Mouse (Mus musculus): ENCODE results near the gene Olfr1328.
"Not testable (repeated sequence)": the region's sequence is repeated elsewhere in the genome, so short reads cannot be mapped to it uniquely, and the experiment has no call there.

The Olfr1328 gene

DNA sequence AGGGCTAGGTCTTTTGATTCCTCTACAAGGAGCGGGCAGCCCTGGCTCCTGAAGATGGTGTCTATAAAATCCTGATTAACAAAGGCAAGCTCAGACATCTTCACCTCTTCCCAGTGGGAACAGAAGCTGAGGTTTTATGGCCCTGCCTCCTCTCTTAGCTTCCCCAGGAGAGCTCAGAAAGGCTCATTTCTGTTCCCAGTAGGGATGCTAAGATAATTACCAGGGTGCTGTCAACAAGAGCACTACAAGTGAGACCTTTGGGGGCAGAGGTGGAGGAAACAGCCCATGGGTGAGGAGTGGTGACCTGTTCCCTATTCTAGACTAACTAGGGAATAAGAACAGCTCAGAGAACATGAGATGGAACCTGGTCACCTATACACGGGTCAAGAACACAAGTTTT lies at the start of gene Olfr1328:
Gene Olfr1328, minus strand, starts transcription at position 101 of the 400 bp plus-strand sequence.
- DNase-seq = no peak

DNA sequence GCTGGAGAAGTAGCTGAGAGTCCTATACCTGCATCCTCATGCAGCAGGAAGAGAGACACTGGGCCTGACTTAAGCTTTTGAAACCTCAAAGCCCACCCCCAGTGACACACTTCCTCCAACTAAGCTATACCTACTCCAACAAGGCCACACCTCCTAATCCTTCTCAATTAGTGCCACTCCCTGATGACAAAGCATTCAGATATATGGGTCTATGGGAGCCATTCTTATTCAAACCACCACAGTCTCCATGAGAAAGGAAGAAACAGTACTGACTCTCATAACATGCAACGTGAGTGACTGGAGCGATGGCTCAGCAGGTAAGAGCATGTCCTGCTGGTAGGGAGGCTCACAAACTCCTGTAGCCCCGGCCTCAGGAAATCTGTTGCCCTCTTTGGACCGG lies 46.9 kb upstream of the Olfr1328 start:
- DNase-seq = no peak

DNA sequence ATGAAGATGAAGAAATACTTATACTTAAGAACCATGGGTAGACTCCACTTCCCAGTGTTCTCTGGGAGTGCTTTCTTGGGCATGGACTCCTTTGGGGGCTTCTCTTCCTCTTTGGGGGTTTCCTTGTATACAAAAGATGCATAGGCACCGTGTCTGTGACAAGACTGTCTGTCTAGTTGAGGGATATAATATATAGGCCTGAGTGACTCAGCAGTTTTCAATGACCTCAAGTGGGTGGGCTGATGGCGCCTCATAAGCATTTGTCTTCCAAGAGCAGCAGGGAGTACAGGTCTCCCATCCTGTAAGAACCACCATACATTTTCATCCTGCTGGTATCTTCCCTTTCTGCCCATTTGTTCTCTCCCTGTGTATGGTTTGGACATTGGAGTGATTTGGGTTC lies 34.9 kb upstream of the Olfr1328 start:
- DNase-seq = no peak

DNA sequence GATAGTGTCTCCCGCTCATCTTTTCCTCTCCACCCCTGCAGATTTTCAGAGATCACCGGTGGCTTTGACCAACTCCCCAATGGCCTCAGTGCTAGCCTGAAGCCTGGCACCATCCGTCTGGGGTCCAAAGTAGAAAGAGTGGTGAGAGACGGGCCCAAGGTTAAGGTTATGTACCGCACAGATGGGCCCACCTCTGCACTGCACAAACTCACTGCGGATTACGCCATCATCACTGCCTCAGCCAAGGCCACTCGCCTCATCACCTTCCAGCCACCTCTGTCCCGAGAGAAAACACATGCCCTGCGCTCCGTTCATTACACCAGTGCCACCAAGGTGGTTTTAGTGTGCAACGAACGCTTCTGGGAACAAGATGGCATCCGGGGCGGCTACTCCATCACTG lies 29.3 kb upstream of the Olfr1328 start:
- no peak for DNase-seq

DNA sequence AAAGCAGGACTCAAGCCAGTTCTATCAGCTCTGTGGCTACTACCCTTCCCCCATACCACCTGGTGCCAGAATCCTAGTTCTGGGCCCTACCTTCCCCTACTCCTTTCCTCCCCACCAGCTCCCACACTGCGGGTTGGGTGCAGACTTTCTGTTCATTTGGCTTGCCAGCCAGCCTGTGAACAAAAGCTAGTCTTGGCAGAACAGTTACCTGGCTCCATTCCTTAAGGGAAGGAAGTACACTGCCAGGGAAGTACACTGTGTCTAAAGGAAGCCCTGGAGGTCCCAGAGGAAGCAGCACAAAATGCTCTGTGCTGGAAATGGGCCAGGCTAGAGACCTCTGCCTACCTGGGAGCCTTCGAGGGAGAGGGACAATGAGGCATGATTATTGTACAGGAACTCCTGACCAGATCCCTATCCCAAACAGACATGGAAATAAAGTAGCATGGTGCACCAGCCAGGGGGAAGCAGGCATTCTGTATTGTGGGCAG lies 22.8 kb upstream of the Olfr1328 start, which contains the start of gene Lao1:
Gene Lao1, plus strand, starts transcription at position 438 of the 488 bp plus-strand sequence.
- DNase-seq = no peak

DNA sequence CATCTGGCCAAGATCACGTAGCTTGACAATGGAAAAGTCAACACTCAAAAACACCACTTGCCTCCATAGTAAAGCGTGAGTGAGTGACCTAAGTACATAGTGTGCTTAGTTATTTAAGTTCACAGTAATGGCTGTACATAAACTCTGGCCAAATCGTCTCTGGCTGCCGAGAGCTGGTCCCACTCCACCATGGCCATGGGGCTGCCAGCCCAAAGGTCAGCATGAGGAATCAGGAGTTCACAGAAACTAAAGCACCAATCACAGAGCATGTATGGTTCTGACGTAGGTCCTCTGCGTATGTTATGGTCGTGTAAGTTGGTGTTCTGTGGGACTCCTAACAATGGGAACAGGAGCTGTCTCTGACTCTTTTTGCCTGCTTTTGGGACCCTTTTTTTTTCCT lies 20.4 kb upstream of the Olfr1328 start:
- DNase-seq = no peak

DNA sequence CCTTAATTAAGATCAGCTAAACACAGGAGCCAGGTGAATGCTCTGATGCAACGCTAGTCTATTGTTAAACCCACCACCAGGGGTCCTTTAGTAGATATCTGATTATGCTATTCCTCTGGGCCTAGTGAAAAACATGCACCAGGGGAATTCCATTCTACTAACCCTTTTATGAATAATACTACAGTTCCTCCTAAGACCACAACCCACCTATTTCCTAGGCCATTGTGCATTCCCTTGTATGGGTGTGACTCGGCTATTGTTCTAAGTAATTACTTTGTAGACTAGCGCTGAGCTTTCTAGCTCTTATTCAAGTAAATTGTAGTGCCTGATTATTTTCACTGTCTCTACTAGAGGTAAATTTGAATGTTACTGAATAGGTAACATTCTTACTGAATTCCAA lies 7.1 kb downstream of the Olfr1328 start:
- DNase-seq = not testable (repeated sequence)

DNA sequence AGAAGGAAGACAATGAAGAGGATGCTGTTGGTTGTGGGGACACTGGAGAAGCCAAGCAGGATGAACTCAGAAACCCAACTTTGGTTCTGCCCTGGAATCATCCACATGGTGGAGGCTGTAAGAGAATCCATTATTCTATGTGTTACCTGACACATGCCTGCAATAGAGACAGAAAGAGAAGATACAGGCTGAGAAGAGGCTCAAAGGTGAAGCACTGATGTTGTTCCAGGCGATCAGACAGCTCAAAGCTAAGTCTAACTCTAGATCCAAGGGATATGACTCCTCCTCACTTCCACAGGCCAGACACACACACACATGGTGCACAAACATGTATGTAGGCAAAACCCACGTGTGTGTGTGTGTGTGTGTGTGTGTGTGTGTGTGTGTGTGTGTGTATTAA lies 21.0 kb downstream of the Olfr1328 start, which contains the start of gene Olfr1329:
Gene Olfr1329, minus strand, starts transcription at position 101 of the 400 bp plus-strand sequence.
- DNase-seq = not testable (repeated sequence)

DNA sequence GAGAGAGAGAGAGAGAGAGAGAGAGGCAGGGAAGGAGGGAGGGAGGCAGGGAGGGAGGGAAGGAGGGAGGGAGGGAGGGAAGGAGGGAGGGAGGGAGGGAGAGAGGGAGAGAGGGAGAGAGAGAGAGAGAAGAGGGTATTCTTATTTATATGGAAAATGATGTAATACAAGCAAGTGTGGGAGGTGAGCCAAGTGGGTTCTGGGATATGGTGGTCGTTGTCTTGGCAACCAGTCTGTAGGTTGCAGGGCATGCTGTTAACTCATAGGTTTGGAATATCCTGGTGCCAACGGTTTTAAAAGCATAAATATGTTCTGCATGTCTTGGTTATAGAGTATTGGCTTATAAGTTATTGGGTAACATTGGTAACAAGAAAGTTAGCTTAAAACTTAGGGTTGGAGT lies 36.4 kb downstream of the Olfr1328 start:
- peak; percentile 7 for DNase-seq

DNA sequence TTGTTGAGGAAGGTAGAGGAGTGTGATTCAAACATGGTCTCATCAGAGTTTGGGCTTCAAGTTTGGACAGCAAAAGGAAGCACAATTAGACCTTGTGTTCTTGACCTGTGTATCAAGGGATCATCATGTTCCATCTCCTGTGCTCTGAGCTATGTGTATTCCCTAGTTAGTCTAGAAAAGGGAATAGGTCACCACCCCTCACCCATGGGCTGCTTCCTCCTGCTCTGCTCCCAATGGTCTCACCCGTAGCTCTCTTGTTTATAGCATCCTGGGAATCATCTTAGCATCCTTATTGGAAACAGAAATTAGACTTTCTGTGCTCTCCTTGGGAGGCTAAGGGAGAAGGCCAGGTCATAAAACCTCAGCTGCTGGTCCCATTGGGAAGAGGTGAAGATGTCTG lies 50.1 kb downstream of the Olfr1328 start, which contains the start of gene Olfr1330:
Gene Olfr1330, plus strand, starts transcription at position 301 of the 400 bp plus-strand sequence.
- DNase-seq = no peak

Measured in right cerebral cortex, postnatal 14 days (tissue).